Mouse (Mus musculus): ENCODE results near the gene Dleu7.

DNA sequence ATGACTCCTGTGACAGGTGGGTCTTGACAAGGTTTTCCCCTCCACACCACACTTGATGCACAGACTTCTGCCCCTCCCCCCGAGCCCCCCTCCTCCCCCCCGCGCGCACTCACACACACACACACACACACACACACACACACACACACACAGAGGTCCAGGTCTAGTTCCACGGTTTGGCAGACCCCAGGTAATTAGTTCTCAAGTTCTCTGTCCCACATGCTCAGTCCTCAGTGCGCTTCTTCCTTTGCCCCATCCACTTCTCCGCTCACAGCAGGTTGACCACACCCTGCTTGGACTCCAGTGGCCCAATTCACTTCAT is 720 bp downstream of the Dleu7 start:
- TF ChIP-seq CTCF (conservative IDR thresholded peaks at IDR 0.05; ENCODE audit: insufficient read depth, insufficient read length, low read depth, low read length) (no peak), POLR2A (IDR thresholded peaks at IDR 0.05; ENCODE audit: low read depth, low read length) (no peak)
